Mouse (Mus musculus) kidney, postnatal 10 days (tissue): Measurements from ENCODE around the gene Csrnp3.

Source experiments
- DNase-seq: peaks from one replicate; pipeline ENCODE4 v3.0.0; 2021; ENCODE audit warnings: mixed read lengths

The Csrnp3 gene

GRCm38 (mm10) chr2:65870919-65871582, 25.5 kb downstream of the Csrnp3 start:
- no peak for DNase-seq

- no peak for DNase-seq
Observed at GRCm38 (mm10) chr2:65891590-65891989, 46.0 kb downstream of the Csrnp3 start.

GRCm38 (mm10) chr2:65893241-65893640, 47.7 kb downstream of the Csrnp3 start:
- DNase-seq: no peak

- no peak for DNase-seq
Observed at GRCm38 (mm10) chr2:65894299-65894698, 48.7 kb downstream of the Csrnp3 start.

- DNase-seq: peak; percentile 26
Observed at GRCm38 (mm10) chr2:65896542-65896941, 51.0 kb downstream of the Csrnp3 start.

GRCm38 (mm10) chr2:65897084-65897483, 51.5 kb downstream of the Csrnp3 start:
- no peak for DNase-seq

- DNase-seq: no peak
Observed at GRCm38 (mm10) chr2:65899478-65899877, 53.9 kb downstream of the Csrnp3 start.

GRCm38 (mm10) chr2:65908526-65908925, 63.0 kb downstream of the Csrnp3 start:
- DNase-seq: no peak

GRCm38 (mm10) chr2:65909724-65910521, 64.4 kb downstream of the Csrnp3 start:
- DNase-seq: no peak

- no peak for DNase-seq
Observed at GRCm38 (mm10) chr2:65915994-65916393, 70.4 kb downstream of the Csrnp3 start.

GRCm38 (mm10) chr2:65920651-65921412, 75.3 kb downstream of the Csrnp3 start:
- no peak for DNase-seq

GRCm38 (mm10) chr2:65925363-65925941, 79.9 kb downstream of the Csrnp3 start:
- DNase-seq: peak; percentile 5

- DNase-seq: no peak
Observed at GRCm38 (mm10) chr2:65926935-65927708, 81.6 kb downstream of the Csrnp3 start.

GRCm38 (mm10) chr2:65929286-65929685, 83.7 kb downstream of the Csrnp3 start:
- DNase-seq: no peak

GRCm38 (mm10) chr2:65929927-65930326, 84.4 kb downstream of the Csrnp3 start:
- no peak for DNase-seq

- no peak for DNase-seq
Observed at GRCm38 (mm10) chr2:65931313-65931712, 85.7 kb downstream of the Csrnp3 start.

GRCm38 (mm10) chr2:65931841-65932311, 86.3 kb downstream of the Csrnp3 start:
- DNase-seq: peak; percentile 68

- DNase-seq: no peak
Observed at GRCm38 (mm10) chr2:65934099-65934498, 88.5 kb downstream of the Csrnp3 start.

- no peak for DNase-seq
Observed at GRCm38 (mm10) chr2:65938900-65939299, 93.3 kb downstream of the Csrnp3 start.

- DNase-seq: no peak
Observed at GRCm38 (mm10) chr2:65940351-65940750, 94.8 kb downstream of the Csrnp3 start.

- no peak for DNase-seq
Observed at GRCm38 (mm10) chr2:65942346-65942745, 96.8 kb downstream of the Csrnp3 start.

- no peak for DNase-seq
Observed at GRCm38 (mm10) chr2:65948808-65949207, 103.2 kb downstream of the Csrnp3 start.
